Mouse (Mus musculus): Measurements from ENCODE around the gene Golga7b. TPM values are rescaled to one million over a fixed set of nuclear protein-coding genes. Genes with fewer than 3 reads are reported as not detected.
A peak's percentile ranks its signal among the peaks of the same experiment; 100 is the strongest.

Golga7b gene
- polyA plus RNA-seq (2012; ENCODE audit: insufficient read depth, low replicate concordance), result 0.09 and 0.58 TPM in 2 replicates

DNA sequence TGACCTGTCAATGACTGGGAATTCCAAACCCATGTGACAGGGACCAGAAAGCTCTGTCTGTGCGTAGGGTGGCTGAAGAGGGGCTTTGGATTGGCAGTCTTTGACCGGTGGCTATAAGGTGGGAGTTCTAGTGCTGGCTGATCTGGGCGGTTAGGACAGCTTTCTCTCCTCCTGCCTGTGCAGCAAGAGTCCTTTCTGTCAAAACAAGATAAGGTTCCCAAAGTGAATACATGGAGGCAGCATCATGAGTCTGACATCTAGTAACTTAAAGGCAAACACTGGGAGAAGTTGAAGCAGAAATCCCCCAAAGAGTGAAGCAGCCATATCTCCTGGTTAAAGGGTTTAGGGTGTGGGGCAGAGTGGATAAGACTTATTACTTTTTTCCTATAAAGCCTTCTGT is at the start of gene Golga7b:
Golga7b (plus strand) TSS at position 56 of the 400 bp plus-strand sequence.
- Histone ChIP-seq H3K4me1 (no peaks in the 10 kb centered on the region), H3K27me3 (replicated peaks) (peaks cover 49% of the 10 kb centered on the region), H3K36me3 (replicated peaks; ENCODE audit: low read length) (no peaks in the 10 kb centered on the region), H3K9me3 (no peaks in the 10 kb centered on the region), H3K4me3 (replicated peaks) (no peak within 1 kb of the TSS)
- no peak for TF ChIP-seq GATA1 (IDR thresholded peaks at IDR 0.05; ENCODE audit: borderline replicate concordance, low read length)
- TF ChIP-seq FLI1 (IDR thresholded peaks at IDR 0.05; ENCODE audit: low read length), result no peak

- no peak for TF ChIP-seq GATA1 (IDR thresholded peaks at IDR 0.05; ENCODE audit: borderline replicate concordance, low read length)
- no peak for TF ChIP-seq FLI1 (IDR thresholded peaks at IDR 0.05; ENCODE audit: low read length)
- H3K27me3 ChIP-seq (replicated peaks), result peaks cover 69% of the 10 kb centered on the region
Observed at GRCm38 (mm10) chr19:42198026-42198425, 49.3 kb upstream of the Golga7b start.

GRCm38 (mm10) chr19:42201696-42202381 is 45.5 kb upstream of the Golga7b start, which contains the start of gene Sfrp5:
Gene Sfrp5 (minus strand): TSS chr19:42202252.
- H3K27me3 ChIP-seq (replicated peaks), result peaks cover 86% of the 10 kb centered on the region
- peaks cover 17% of the 10 kb centered on the region for H3K4me1 ChIP-seq
- H3K4me3 ChIP-seq (replicated peaks), result peak within 1 kb of the TSS; percentile 33
- H3K9me3 ChIP-seq, result no peaks in the 10 kb centered on the region; the same call in 1 of the 2 replicates
- H3K36me3 ChIP-seq (replicated peaks; ENCODE audit: low read length), result no peaks in the 10 kb centered on the region
- TF ChIP-seq FLI1 (IDR thresholded peaks at IDR 0.05; ENCODE audit: low read length), result no peak
- no peak for TF ChIP-seq GATA1 (IDR thresholded peaks at IDR 0.05; ENCODE audit: borderline replicate concordance, low read length)

More at GRCm38 (mm10) chr19:42198026-42198425, 49.3 kb upstream of the Golga7b start:
- H3K36me3 ChIP-seq (replicated peaks; ENCODE audit: low read length), result peaks cover 13% of the 10 kb centered on the region
- H3K4me3 ChIP-seq (replicated peaks), result no peak overlapping the region
- no peaks in the 10 kb centered on the region; the same call in 1 of the 2 replicates for H3K9me3 ChIP-seq
- H3K4me1 ChIP-seq, result peaks cover 15% of the 10 kb centered on the region

- peaks cover 22% of the 10 kb centered on the region for H3K4me1 ChIP-seq
- H3K9me3 ChIP-seq, result no peaks in the 10 kb centered on the region; the same call in 1 of the 2 replicates
- TF ChIP-seq GATA1 (IDR thresholded peaks at IDR 0.05; ENCODE audit: borderline replicate concordance, low read length), result no peak
- no peaks in the 10 kb centered on the region for H3K36me3 ChIP-seq (replicated peaks; ENCODE audit: low read length)
- peaks cover 87% of the 10 kb centered on the region for H3K27me3 ChIP-seq (replicated peaks)
- H3K4me3 ChIP-seq (replicated peaks), result no peak overlapping the region
Observed at GRCm38 (mm10) chr19:42202467-42202866, 44.9 kb upstream of the Golga7b start.

GRCm38 (mm10) chr19:42204306-42204705 is 43.1 kb upstream of the Golga7b start:
- no peaks in the 10 kb centered on the region; the same call in 1 of the 2 replicates for H3K9me3 ChIP-seq
- H3K27me3 ChIP-seq (replicated peaks), result peaks cover 86% of the 10 kb centered on the region
- H3K36me3 ChIP-seq (replicated peaks; ENCODE audit: low read length), result no peaks in the 10 kb centered on the region
- peaks cover 19% of the 10 kb centered on the region for H3K4me1 ChIP-seq
- H3K4me3 ChIP-seq (replicated peaks), result no peak overlapping the region
- TF ChIP-seq FLI1 (IDR thresholded peaks at IDR 0.05; ENCODE audit: low read length) (no peak), GATA1 (IDR thresholded peaks at IDR 0.05; ENCODE audit: borderline replicate concordance, low read length) (no peak)

DNA sequence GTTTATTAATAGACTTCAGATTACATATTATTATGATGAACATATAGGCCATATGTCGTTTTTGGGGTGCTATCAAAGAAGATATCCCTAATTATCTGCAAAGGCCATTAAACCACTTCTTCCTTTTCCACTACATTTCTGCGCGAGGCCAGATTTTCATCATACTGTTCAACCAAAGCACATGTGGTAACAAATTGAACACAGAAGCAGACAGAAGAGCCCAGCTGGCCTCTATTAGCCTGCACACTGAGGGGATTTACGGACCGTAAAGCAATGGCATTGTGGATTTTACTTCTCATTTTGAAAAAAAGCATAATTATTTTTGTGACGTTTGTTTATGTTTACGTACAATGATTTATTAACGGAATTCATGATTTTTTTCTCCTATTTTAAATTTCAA is 42.2 kb upstream of the Golga7b start:
- Histone ChIP-seq H3K27me3 (replicated peaks) (peaks cover 86% of the 10 kb centered on the region), H3K4me3 (replicated peaks) (no peak overlapping the region), H3K4me1 (peaks cover 19% of the 10 kb centered on the region), H3K9me3 (no peaks in the 10 kb centered on the region; the same call in 1 of the 2 replicates), H3K36me3 (replicated peaks; ENCODE audit: low read length) (no peaks in the 10 kb centered on the region)
- TF ChIP-seq GATA1 (IDR thresholded peaks at IDR 0.05; ENCODE audit: borderline replicate concordance, low read length) (no peak), FLI1 (IDR thresholded peaks at IDR 0.05; ENCODE audit: low read length) (no peak)

DNA sequence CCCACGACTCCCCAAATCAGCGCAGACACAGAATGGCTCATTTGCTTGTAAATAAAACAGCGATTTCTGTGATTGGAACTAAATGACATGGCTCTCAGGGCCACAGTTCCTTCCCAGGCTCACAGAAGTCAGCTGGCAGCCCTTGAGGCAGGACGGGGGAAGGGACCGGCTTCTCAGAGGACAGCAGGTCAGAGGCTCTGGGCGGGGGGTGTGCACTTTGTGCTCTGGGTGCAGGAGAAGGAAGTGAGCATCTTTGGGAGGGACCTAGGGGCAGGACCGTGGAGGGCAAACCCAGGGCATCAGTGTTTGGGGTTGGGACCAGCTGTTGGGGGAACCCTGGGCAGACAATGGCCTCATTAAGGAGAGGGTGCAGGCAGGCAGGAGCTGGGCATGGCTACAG is 37.9 kb upstream of the Golga7b start:
- peaks cover 7% of the 10 kb centered on the region for H3K4me1 ChIP-seq
- H3K9me3 ChIP-seq, result no peaks in the 10 kb centered on the region
- no peaks in the 10 kb centered on the region for H3K36me3 ChIP-seq (replicated peaks; ENCODE audit: low read length)
- H3K27me3 ChIP-seq (replicated peaks), result peaks cover 81% of the 10 kb centered on the region
- no peak overlapping the region for H3K4me3 ChIP-seq (replicated peaks)
- no peak for TF ChIP-seq GATA1 (IDR thresholded peaks at IDR 0.05; ENCODE audit: borderline replicate concordance, low read length)
- TF ChIP-seq FLI1 (IDR thresholded peaks at IDR 0.05; ENCODE audit: low read length), result no peak

GRCm38 (mm10) chr19:42209976-42210375 is 37.4 kb upstream of the Golga7b start:
- Histone ChIP-seq H3K4me3 (replicated peaks) (no peak overlapping the region), H3K27me3 (replicated peaks) (peaks cover 82% of the 10 kb centered on the region), H3K36me3 (replicated peaks; ENCODE audit: low read length) (no peaks in the 10 kb centered on the region), H3K9me3 (no peaks in the 10 kb centered on the region), H3K4me1 (peaks cover 7% of the 10 kb centered on the region)
- TF ChIP-seq GATA1 (IDR thresholded peaks at IDR 0.05; ENCODE audit: borderline replicate concordance, low read length) (no peak), FLI1 (IDR thresholded peaks at IDR 0.05; ENCODE audit: low read length) (no peak)

DNA sequence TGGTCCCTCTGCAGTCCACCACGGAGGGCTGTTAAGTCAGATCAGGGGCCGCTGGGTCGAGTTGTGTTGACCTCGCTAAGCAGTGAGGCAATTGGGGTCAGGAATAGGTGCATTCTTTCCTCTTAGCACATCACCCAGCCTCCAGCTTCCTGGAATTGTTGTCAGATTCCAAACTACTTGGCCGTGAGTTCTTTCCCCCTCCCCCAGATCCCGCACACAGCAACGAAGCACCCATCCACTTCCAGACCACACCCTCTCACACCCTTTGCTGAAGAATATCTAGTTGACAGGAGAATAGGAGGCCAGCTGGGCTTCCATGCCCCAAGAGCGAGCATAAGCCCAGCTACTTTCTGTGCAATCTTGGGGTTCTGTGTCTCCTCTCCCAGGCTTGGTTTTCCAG is 35.4 kb upstream of the Golga7b start:
- Histone ChIP-seq H3K27me3 (replicated peaks) (peaks cover 88% of the 10 kb centered on the region), H3K9me3 (no peaks in the 10 kb centered on the region), H3K36me3 (replicated peaks; ENCODE audit: low read length) (no peaks in the 10 kb centered on the region), H3K4me1 (peaks cover 5% of the 10 kb centered on the region), H3K4me3 (replicated peaks) (no peak overlapping the region)
- TF ChIP-seq FLI1 (IDR thresholded peaks at IDR 0.05; ENCODE audit: low read length) (no peak), GATA1 (IDR thresholded peaks at IDR 0.05; ENCODE audit: borderline replicate concordance, low read length) (no peak)

DNA sequence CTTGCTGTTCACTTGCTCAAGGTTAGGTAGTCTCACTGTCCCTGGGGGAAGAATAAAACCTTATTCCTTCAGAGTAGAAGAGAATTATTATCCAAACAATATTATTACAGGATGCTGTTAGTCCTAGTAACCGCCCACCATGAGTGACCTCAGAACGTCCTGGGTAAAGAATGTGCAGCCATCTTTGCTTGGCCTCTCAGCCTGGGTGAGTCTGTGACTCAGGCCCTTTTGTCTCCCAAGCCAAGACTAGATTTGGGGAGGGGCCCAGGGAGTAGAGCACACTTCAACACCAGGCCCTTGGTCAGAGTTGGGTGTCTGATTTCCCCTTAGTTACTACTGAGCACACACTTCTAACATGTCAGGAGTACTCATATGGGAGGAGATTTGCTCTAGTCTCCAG is 32.8 kb upstream of the Golga7b start:
- H3K9me3 ChIP-seq, result peaks cover 4% of the 10 kb centered on the region; the same call in 1 of the 2 replicates
- TF ChIP-seq GATA1 (IDR thresholded peaks at IDR 0.05; ENCODE audit: borderline replicate concordance, low read length) (no peak), FLI1 (IDR thresholded peaks at IDR 0.05; ENCODE audit: low read length) (no peak)
- no peak overlapping the region for H3K4me3 ChIP-seq (replicated peaks)
- H3K36me3 ChIP-seq (replicated peaks; ENCODE audit: low read length), result no peaks in the 10 kb centered on the region
- peaks cover 8% of the 10 kb centered on the region for H3K4me1 ChIP-seq
- H3K27me3 ChIP-seq (replicated peaks), result peaks cover 77% of the 10 kb centered on the region
